Mouse (Mus musculus): Measurements from ENCODE around the gene Upf2. TPM values are rescaled to one million over a fixed set of nuclear protein-coding genes. Genes with fewer than 3 reads are reported as not detected.

Gene Upf2
- total RNA-seq, 2 experiments from 2014 or later = 23.6 to 26.2 TPM

Other genes with a start within 250 kb of the Upf2 start
- 100 to 1,000 TPM; 146 to 147 TPM for gene Camk1d, start 237.0 kb upstream of the Upf2 start, total RNA-seq (2021)
- gene Nudt5, start 106.5 kb upstream of the Upf2 start, total RNA-seq (2021) = 10 to 100 TPM; 19.3 to 20.0 TPM
- 100 to 1,000 TPM; 124 to 129 TPM for gene Cdc123, start 106.3 kb upstream of the Upf2 start, total RNA-seq (2021)
- gene Gm13199, start 88.5 kb upstream of the Upf2 start, total RNA-seq (2021) = 1 to 10 TPM; 1.6 to 1.8 TPM
- gene Sec61a2, start 56.0 kb upstream of the Upf2 start, total RNA-seq (2021) = 100 to 1,000 TPM; 102 to 114 TPM
- gene Dhtkd1, start 8.7 kb upstream of the Upf2 start, total RNA-seq (2021) = 1 to 10 TPM; 8.4 to 9.3 TPM
- gene Proser2, start 178.7 kb downstream of the Upf2 start, total RNA-seq (2021) = 1 to 10 TPM; 3.8 TPM

Data from layer of hippocampus, postnatal 14 days (tissue).